11 mouse cellular contexts compared by ENCODE assay signal in the genomic region with DNA sequence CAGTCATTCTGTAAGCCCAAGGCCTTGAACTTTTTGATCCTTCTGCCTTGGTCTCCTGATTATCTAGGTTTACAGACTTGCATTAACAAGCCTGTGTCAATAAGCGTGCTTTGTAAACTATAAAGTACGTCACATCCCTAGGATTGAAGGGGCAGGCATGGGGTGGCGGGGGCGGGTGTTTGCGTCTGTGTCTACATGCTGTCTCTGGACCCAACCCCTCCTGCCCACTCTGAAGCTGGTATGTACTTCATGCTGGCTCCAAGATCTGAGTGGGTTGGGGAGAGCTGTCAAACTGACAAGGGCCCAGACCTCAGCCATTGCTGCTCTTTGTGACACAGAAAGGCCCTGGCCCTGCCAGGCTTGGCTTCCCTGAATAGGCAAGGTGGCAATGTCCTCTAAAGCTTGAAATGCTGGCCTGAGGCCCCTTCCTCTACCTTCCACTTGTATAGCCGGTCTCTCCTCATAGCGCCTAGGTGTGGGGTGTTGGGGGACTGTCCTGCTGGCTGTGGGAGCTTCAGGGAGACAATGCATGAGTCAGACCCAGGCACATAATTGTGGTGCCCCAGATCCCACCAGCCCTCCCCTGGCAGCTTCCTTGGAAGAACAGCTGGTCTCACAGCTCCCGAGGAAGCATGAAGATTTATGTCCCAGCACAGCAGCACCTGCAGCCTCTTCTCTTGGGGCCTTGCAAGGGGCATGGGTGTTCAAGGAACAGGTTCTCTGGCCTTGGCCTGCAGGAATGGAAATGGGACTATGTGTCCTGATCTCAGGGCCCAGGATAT. TPM values are rescaled to one million over a fixed set of nuclear protein-coding genes. Genes with fewer than 3 reads are reported as not detected.
DNase-seq lines count a peak whose midpoint lies in the region; ATAC-seq lines count a peak whose summit lies in the region.
"Had no signal": no experiment of that assay in that cellular context is flagged by ENCODE, and none has a peak within 500 bp of the region (broad histone marks: within the 10 kb centered on the region; RNA-seq: fewer than 3 reads in every experiment).

No protein-coding gene starts in this region.

- DNase-seq in heart, adult 18-20 months = no peak
- DNase-seq in lung, postnatal 25 days (ENCODE audit: low spot score) = no peak
- DNase-seq in intestine, embryonic 14.5 days (ENCODE audit: low spot score) = no peak
- no peak for DNase-seq in thymus, postnatal 14 days
- DNase-seq in adrenal gland, postnatal 4 days (ENCODE audit: low spot score in 2 of 2) = no peak
- DNase-seq: cerebellum, adult 2 months had no signal

- no peaks in the 10 kb centered on the region for H3K27me3 ChIP-seq in heart, embryonic 13.5 days (replicated peaks)
- no peaks in the 10 kb centered on the region for H3K27me3 ChIP-seq in lung, embryonic 16.5 days (ENCODE audit: control insufficient read depth, insufficient read depth, low read depth, low read length)
- no peaks in the 10 kb centered on the region for H3K27me3 ChIP-seq in intestine, embryonic 14.5 days (replicated peaks; ENCODE audit: control insufficient read depth, insufficient read depth, low read length)
- no peaks in the 10 kb centered on the region for H3K27me3 ChIP-seq in stomach, embryonic 16.5 days (ENCODE audit: control insufficient read depth, insufficient read depth, low read length)
- H3K27me3 ChIP-seq: CH12.LX had no signal

- no peaks in the 10 kb centered on the region for H3K9me3 ChIP-seq in heart, embryonic 13.5 days
- no peaks in the 10 kb centered on the region for H3K9me3 ChIP-seq in lung, embryonic 16.5 days (ENCODE audit: control insufficient read depth, low read length)
- H3K9me3 ChIP-seq in intestine, embryonic 14.5 days (ENCODE audit: control insufficient read depth, low read length) = no peaks in the 10 kb centered on the region
- no peaks in the 10 kb centered on the region for H3K9me3 ChIP-seq in stomach, embryonic 16.5 days (replicated peaks; ENCODE audit: control insufficient read depth, low read length)

- no peak for ATAC-seq in heart, embryonic 13.5 days (ENCODE audit: extremely low read depth, insufficient number of reproducible peaks, low FRiP score, low TSS enrichment)
- ATAC-seq in lung, embryonic 16.5 days (ENCODE audit: low read depth) = no peak
- ATAC-seq in intestine, embryonic 14.5 days (replicated peaks; ENCODE audit: low FRiP score, low TSS enrichment, low read depth) = no peak
- no peak for ATAC-seq in stomach, embryonic 16.5 days (ENCODE audit: insufficient read depth, low FRiP score)
- ATAC-seq: activated CD4-positive, CD25-positive, alpha-beta regulatory T cell, adult 4 months had no signal

- H3K27ac ChIP-seq in heart, embryonic 13.5 days (replicated peaks) = peak overlapping the region; percentile 80
- H3K27ac ChIP-seq in lung, embryonic 16.5 days (ENCODE audit: low read length) = peak overlapping the region; percentile 51
- peak overlapping the region; percentile 11; the same call in 1 of the 2 replicates for H3K27ac ChIP-seq in intestine, embryonic 14.5 days (ENCODE audit: low read depth)
- peak overlapping the region; percentile 79 for H3K27ac ChIP-seq in stomach, embryonic 16.5 days (ENCODE audit: low read length)

- WGBS in heart, embryonic 13.5 days = 65% methylated on average over 8 of the region's 8 CpGs
- WGBS in lung, embryonic 16.5 days = 61% methylated on average over 8 of the region's 8 CpGs
- 60% methylated on average over 8 of the region's 8 CpGs for WGBS in intestine, embryonic 14.5 days
- WGBS in stomach, embryonic 16.5 days = 54% methylated on average over 8 of the region's 8 CpGs

- no peak overlapping the region for H3K4me3 ChIP-seq in heart, embryonic 13.5 days
- H3K4me3 ChIP-seq in lung, embryonic 16.5 days (ENCODE audit: low read length) = no peak overlapping the region
- H3K4me3 ChIP-seq in intestine, embryonic 14.5 days (ENCODE audit: low read depth, low read length) = no peak overlapping the region
- H3K4me3 ChIP-seq in stomach, embryonic 16.5 days (replicated peaks; ENCODE audit: low read length) = no peak overlapping the region

- peaks cover 34% of the 10 kb centered on the region for H3K36me3 ChIP-seq in heart, embryonic 13.5 days
- H3K36me3 ChIP-seq in lung, embryonic 16.5 days (ENCODE audit: control insufficient read depth, insufficient read depth, low read length) = no peaks in the 10 kb centered on the region
- H3K36me3 ChIP-seq in intestine, embryonic 14.5 days (ENCODE audit: control insufficient read depth, insufficient read depth, low read length) = no peaks in the 10 kb centered on the region
- no peaks in the 10 kb centered on the region for H3K36me3 ChIP-seq in stomach, embryonic 16.5 days (ENCODE audit: control insufficient read depth, insufficient read depth, low read length)

- H3K4me2 ChIP-seq in heart, embryonic 13.5 days = no peak overlapping the region
- no peak overlapping the region for H3K4me2 ChIP-seq in lung, embryonic 16.5 days (ENCODE audit: low read depth, low read length)
- no peak overlapping the region for H3K4me2 ChIP-seq in intestine, embryonic 14.5 days (ENCODE audit: low read length)
- no peak overlapping the region for H3K4me2 ChIP-seq in stomach, embryonic 16.5 days (ENCODE audit: low read depth, low read length)

- 0 out of 2 replicates have a peak overlapping the region, but pooled peaks have one; percentile 1 for H3K9ac ChIP-seq in heart, embryonic 13.5 days
- H3K9ac ChIP-seq in lung, embryonic 16.5 days (ENCODE audit: low read length) = no peak overlapping the region
- H3K9ac ChIP-seq in intestine, embryonic 14.5 days (ENCODE audit: low read length) = no peak overlapping the region
- peak overlapping the region; percentile 28; the same call in 1 of the 2 replicates for H3K9ac ChIP-seq in stomach, embryonic 16.5 days (ENCODE audit: low read length)

- H3K4me1 ChIP-seq in heart, embryonic 13.5 days = peaks cover 50% of the 10 kb centered on the region
- peaks cover 7% of the 10 kb centered on the region for H3K4me1 ChIP-seq in lung, embryonic 16.5 days (replicated peaks; ENCODE audit: control insufficient read depth, insufficient read depth, low read length)
- H3K4me1 ChIP-seq in intestine, embryonic 14.5 days (replicated peaks; ENCODE audit: control insufficient read depth, insufficient read depth, low read length) = peaks cover 16% of the 10 kb centered on the region
- H3K4me1 ChIP-seq in stomach, embryonic 16.5 days (ENCODE audit: control insufficient read depth, insufficient read depth, low read length) = peaks cover 10% of the 10 kb centered on the region

RNA-seq across cellular contexts. Expression of a gene that starts 28.4 kb away (rescaled TPM):
- polyA plus RNA-seq in heart, embryonic 13.5 days (2015; fragmentation: Nextera tagmentation; extraction: Ambion mirVana) = 25.3 and 25.4 TPM in 2 replicates
- total RNA-seq in heart, adult 18-20 months (2021) = 10 to 100 TPM; 21.9 to 27.0 TPM
- polyA plus RNA-seq in lung, embryonic 16.5 days (2015; fragmentation: Nextera tagmentation; extraction: Ambion mirVana) = 22.4 and 24.1 TPM in 2 replicates
- 18.6 and 23.4 TPM in 2 replicates for polyA plus RNA-seq in intestine, embryonic 14.5 days (2014; fragmentation: Nextera tagmentation; extraction: Ambion mirVana)
- polyA plus RNA-seq in stomach, embryonic 16.5 days (2015; fragmentation: Nextera tagmentation; extraction: Ambion mirVana) = 17.1 and 19.6 TPM in 2 replicates
- total RNA-seq in adrenal gland, postnatal 4 days (2021) = 10 to 100 TPM; 18.4 to 23.4 TPM

RNA-seq across cellular contexts. Expression of a gene that starts 56.2 kb away (rescaled TPM):
- polyA plus RNA-seq in heart, embryonic 13.5 days (2015; fragmentation: Nextera tagmentation; extraction: Ambion mirVana) = 0.45 and 0.84 TPM in 2 replicates
- total RNA-seq in heart, adult 18-20 months (2021) = not detected
- polyA plus RNA-seq in lung, embryonic 16.5 days (2015; fragmentation: Nextera tagmentation; extraction: Ambion mirVana) = 0.24 and 0.30 TPM in 2 replicates
- 0.59 and 1.0 TPM in 2 replicates for polyA plus RNA-seq in intestine, embryonic 14.5 days (2014; fragmentation: Nextera tagmentation; extraction: Ambion mirVana)
- 0.14 and 0.34 TPM in 2 replicates for polyA plus RNA-seq in stomach, embryonic 16.5 days (2015; fragmentation: Nextera tagmentation; extraction: Ambion mirVana)
- 1 to 10 TPM; 2.1 to 3.6 TPM for total RNA-seq in adrenal gland, postnatal 4 days (2021)
- total RNA-seq: CH12.LX had no signal
- polyA plus RNA-seq: activated CD4-positive, CD25-positive, alpha-beta regulatory T cell, adult 4 months had no signal

RNA-seq across cellular contexts. Expression of a gene that starts 56.6 kb away (rescaled TPM):
- polyA plus RNA-seq in heart, embryonic 13.5 days (2015; fragmentation: Nextera tagmentation; extraction: Ambion mirVana) = 1,205 and 1,287 TPM in 2 replicates
- 100 to 1,000 TPM; 200 to 293 TPM for total RNA-seq in heart, adult 18-20 months (2021)
- polyA plus RNA-seq in lung, embryonic 16.5 days (2015; fragmentation: Nextera tagmentation; extraction: Ambion mirVana) = 1,678 and 1,766 TPM in 2 replicates
- polyA plus RNA-seq in intestine, embryonic 14.5 days (2014; fragmentation: Nextera tagmentation; extraction: Ambion mirVana) = 417 and 502 TPM in 2 replicates
- polyA plus RNA-seq in stomach, embryonic 16.5 days (2015; fragmentation: Nextera tagmentation; extraction: Ambion mirVana) = 1,327 and 1,379 TPM in 2 replicates
- 100 to 1,000 TPM; 366 to 430 TPM for total RNA-seq in adrenal gland, postnatal 4 days (2021)
- total RNA-seq: CH12.LX had no signal
- polyA plus RNA-seq: activated CD4-positive, CD25-positive, alpha-beta regulatory T cell, adult 4 months had no signal

Comparison
In these comparisons a context has a peak if more than half of its experiments do, and no peak if none do; other contexts are left out.
1. H3K27ac ChIP-seq: peak in every context shown above with its lines; median percentile 80 in heart, embryonic 13.5 days; 79 in stomach, embryonic 16.5 days; 51 in lung, embryonic 16.5 days; 11 in intestine, embryonic 14.5 days.
2. H3K9ac ChIP-seq: peak in heart, embryonic 13.5 days (single experiment) and stomach, embryonic 16.5 days (single experiment); none in lung, embryonic 16.5 days (single experiment) and intestine, embryonic 14.5 days (single experiment).